Mouse (Mus musculus): ENCODE measurements at regions not wholly inside any gene's neighbourhood (a gene's known extent, or its start where the extent isn't known, plus 50 kb on each side); places are given as distances from the start of the nearest gene placed in this dataset.

- DNase-seq (ENCODE audit: low spot score in 2 of 2), result no peak
Observed at GRCm38 (mm10) chr6:135520868-135521267, 158.5 kb downstream of the Emp1 start.

GRCm38 (mm10) chr6:135524886-135525285, 162.5 kb downstream of the Emp1 start:
- no peak for DNase-seq (ENCODE audit: low spot score in 2 of 2)

GRCm38 (mm10) chr6:135525841-135526327, 163.5 kb downstream of the Emp1 start:
- peak; percentile 53 to 66 for DNase-seq (ENCODE audit: low spot score in 2 of 2)

GRCm38 (mm10) chr6:135526460-135527160, 164.3 kb downstream of the Emp1 start:
- DNase-seq (ENCODE audit: low spot score in 2 of 2), result peak; percentile 64 to 85

GRCm38 (mm10) chr6:135527879-135528278, 165.5 kb downstream of the Emp1 start:
- DNase-seq (ENCODE audit: low spot score in 2 of 2), result no peak

GRCm38 (mm10) chr6:135539791-135540646, 177.7 kb downstream of the Emp1 start:
- no peak for DNase-seq (ENCODE audit: low spot score in 2 of 2)

- DNase-seq (ENCODE audit: low spot score in 2 of 2), result no peak
Observed at GRCm38 (mm10) chr6:135541566-135541965, 179.2 kb downstream of the Emp1 start.

- no peak for DNase-seq (ENCODE audit: low spot score in 2 of 2)
Observed at GRCm38 (mm10) chr6:135542356-135542755, 180.0 kb downstream of the Emp1 start.

GRCm38 (mm10) chr6:135543390-135543789, 181.0 kb downstream of the Emp1 start:
- peak in 1 of 2 experiments; percentile 78 for DNase-seq (ENCODE audit: low spot score in 2 of 2)

GRCm38 (mm10) chr6:135543863-135544262, 181.5 kb downstream of the Emp1 start:
- DNase-seq (ENCODE audit: low spot score in 2 of 2), result peak; percentile 46 to 78

- DNase-seq (ENCODE audit: low spot score in 2 of 2), result no peak
Observed at GRCm38 (mm10) chr6:135550368-135550950, 188.1 kb downstream of the Emp1 start.

GRCm38 (mm10) chr6:135552396-135552795, 190.1 kb downstream of the Emp1 start:
- DNase-seq (ENCODE audit: low spot score in 2 of 2), result no peak

- DNase-seq (ENCODE audit: low spot score in 2 of 2), result peak; percentile 88 to 92
Observed at GRCm38 (mm10) chr6:135559501-135559907, 197.2 kb downstream of the Emp1 start.

- DNase-seq (ENCODE audit: low spot score in 2 of 2), result peak in 1 of 2 experiments; percentile 56
Observed at GRCm38 (mm10) chr6:135562267-135562666, 199.9 kb downstream of the Emp1 start.

GRCm38 (mm10) chr6:135563766-135564165, 201.4 kb downstream of the Emp1 start:
- DNase-seq (ENCODE audit: low spot score in 2 of 2), result no peak

- no peak for DNase-seq (ENCODE audit: low spot score in 2 of 2)
Observed at GRCm38 (mm10) chr6:135569086-135569485, 206.7 kb downstream of the Emp1 start.

- no peak for DNase-seq (ENCODE audit: low spot score in 2 of 2)
Observed at GRCm38 (mm10) chr6:135575294-135575693, 212.9 kb downstream of the Emp1 start.

GRCm38 (mm10) chr6:135578728-135579127, 216.4 kb downstream of the Emp1 start:
- DNase-seq (ENCODE audit: low spot score in 2 of 2), result no peak

- DNase-seq (ENCODE audit: low spot score in 2 of 2), result peak in 1 of 2 experiments; percentile 46
Observed at GRCm38 (mm10) chr6:135582567-135582966, 220.2 kb downstream of the Emp1 start.

- DNase-seq (ENCODE audit: low spot score in 2 of 2), result no peak
Observed at GRCm38 (mm10) chr6:135584782-135585181, 222.4 kb downstream of the Emp1 start.

GRCm38 (mm10) chr6:135590084-135590483, 227.7 kb downstream of the Emp1 start:
- no peak for DNase-seq (ENCODE audit: low spot score in 2 of 2)

- DNase-seq (ENCODE audit: low spot score in 2 of 2), result no peak
Observed at GRCm38 (mm10) chr6:135591085-135591484, 228.7 kb downstream of the Emp1 start.
